Mouse (Mus musculus) left cerebral cortex, adult 8-10 months (tissue): ENCODE measurements around the gene Srd5a1. TPM values are rescaled to one million over a fixed set of nuclear protein-coding genes. Genes with fewer than 3 reads are reported as not detected.

ENCODE experiments used
- DNase-seq, 2 experiments: peaks; one replicate each; pipeline ENCODE4 v3.0.0; 2022; ENCODE audit warnings: low spot score in 2 of 2
- total RNA-seq, 4 experiments: library from RNA; stranded (reverse); gene quantifications; 2 replicates each; pipeline ENCODE4 v1.2.4; 2022

Gene Srd5a1
- total RNA-seq, 4 experiments from 2014 or later: 8.4 to 8.7 (median 8.5) TPM

GRCm38 (mm10) chr13:69541776-69542175 lies 69.5 kb downstream of the Srd5a1 start:
- DNase-seq: peak in 1 of 2 experiments; percentile 82

- DNase-seq: no peak
These were observed 70.0 kb downstream of the Srd5a1 start for GRCm38 (mm10) chr13:69541209-69541608.

- no peak for DNase-seq
These were observed 72.9 kb downstream of the Srd5a1 start for GRCm38 (mm10) chr13:69538327-69538726.

- no peak for DNase-seq
These were observed 73.9 kb downstream of the Srd5a1 start for GRCm38 (mm10) chr13:69537366-69537765.

- DNase-seq: no peak
These were observed 75.2 kb downstream of the Srd5a1 start for GRCm38 (mm10) chr13:69536021-69536420.

GRCm38 (mm10) chr13:69534654-69535551 lies 76.3 kb downstream of the Srd5a1 start:
- DNase-seq: peak; percentile 89 to 98

GRCm38 (mm10) chr13:69534334-69534653 lies 76.9 kb downstream of the Srd5a1 start, which contains the start of gene Tent4a:
Gene Tent4a, minus strand, starts transcription at chr13:69534617.
- DNase-seq: no peak

GRCm38 (mm10) chr13:69533405-69534333 lies 77.6 kb downstream of the Srd5a1 start, which contains the start of gene Nsun2:
Gene Nsun2, plus strand, starts transcription at chr13:69533746.
- DNase-seq: peak in 1 of 2 experiments; percentile 54

GRCm38 (mm10) chr13:69532893-69533404 lies 78.3 kb downstream of the Srd5a1 start:
- no peak for DNase-seq

- DNase-seq: no peak
These were observed 78.9 kb downstream of the Srd5a1 start for GRCm38 (mm10) chr13:69532101-69532892.

GRCm38 (mm10) chr13:69531431-69531830 lies 79.8 kb downstream of the Srd5a1 start:
- no peak for DNase-seq

- no peak for DNase-seq
These were observed 80.3 kb downstream of the Srd5a1 start for GRCm38 (mm10) chr13:69530951-69531350.

- DNase-seq: no peak
These were observed 81.1 kb downstream of the Srd5a1 start for GRCm38 (mm10) chr13:69530156-69530555.

GRCm38 (mm10) chr13:69528531-69528930 lies 82.7 kb downstream of the Srd5a1 start:
- DNase-seq: no peak

- no peak for DNase-seq
These were observed 85.4 kb downstream of the Srd5a1 start for GRCm38 (mm10) chr13:69525867-69526266.

GRCm38 (mm10) chr13:69524158-69524530 lies 87.1 kb downstream of the Srd5a1 start:
- no peak for DNase-seq

Other genes starting within 250 kb of the Srd5a1 start
- gene Nsun2, start 77.7 kb downstream of the Srd5a1 start, total RNA-seq: 10 to 100 TPM; 73.7 to 94.6 (median 86.7) TPM
- gene Tent4a, start 76.8 kb downstream of the Srd5a1 start, total RNA-seq: 10 to 100 TPM; 40.9 to 45.1 (median 44.2) TPM
- 100 to 1,000 TPM; 163 to 170 (median 167) TPM for gene Ube2ql1, start 128.4 kb upstream of the Srd5a1 start, total RNA-seq
- gene Med10, start 191.0 kb upstream of the Srd5a1 start, total RNA-seq: 10 to 100 TPM; 45.1 to 50.6 (median 47.1) TPM